Mouse (Mus musculus) small intestine, adult 2 months (tissue): ENCODE results near the gene Sun3.

Experiments
- CTCF ChIP-seq: fragments of 200-500 bp; IDR thresholded peaks from 2 replicates; pipeline ENCODE4 v1.5.1; 2012; ENCODE audit warnings: low read depth, mild to moderate bottlenecking, control low read depth, inconsistent platforms, low read length, moderate library complexity, mixed read lengths; ENCODE audit not compliant: insufficient replicate concordance, insufficient read length; ENCODE audit errors: extremely low read depth
- POLR2A ChIP-seq: fragments of 200-500 bp; IDR thresholded peaks from 2 replicates; pipeline ENCODE4 v1.6.1; 2012; ENCODE audit warnings: low read depth, mild to moderate bottlenecking, control low read depth, inconsistent platforms, low read length, moderate library complexity

DNA sequence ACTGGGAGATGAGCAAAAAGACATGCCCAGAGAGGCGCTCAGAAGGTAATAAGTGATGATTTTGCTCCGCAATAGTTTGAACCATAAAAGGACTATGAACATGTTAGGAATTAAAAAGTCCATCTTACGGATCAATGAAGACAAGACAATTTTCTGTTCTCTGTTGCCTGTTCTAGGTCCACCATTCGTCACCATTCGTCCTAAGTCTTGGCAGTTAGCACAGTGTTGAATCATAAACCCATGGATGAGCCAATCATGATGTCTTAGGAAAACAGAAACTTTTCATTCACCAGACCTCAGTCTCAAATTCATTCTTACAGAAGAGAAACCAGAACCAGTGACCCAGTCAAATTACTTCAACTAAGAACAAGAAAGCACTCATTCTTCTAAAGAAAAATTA lies 40.0 kb downstream of the Sun3 start:
- TF ChIP-seq CTCF: no peak
- TF ChIP-seq POLR2A: no peak
